Mouse (Mus musculus) stomach, postnatal 0 days (tissue): ENCODE results near the gene Hapln4. TPM values are rescaled to one million over a fixed set of nuclear protein-coding genes. Genes with fewer than 3 reads are reported as not detected.

Source experiments
- ATAC-seq: fragments of 200-750 bp; cut with Nextera tagmentation; 2 replicates; pipeline ENCODE4 v1.8.0; 2017; ENCODE audit not compliant: low FRiP score, low TSS enrichment
- DNase-seq: peaks from one replicate; pipeline ENCODE4 v3.0.0-alpha.2; 2016; ENCODE audit warnings: low spot score
- H3K27ac ChIP-seq: fragments of 300-500 bp; sonication (generic); replicated peaks from 2 replicates; pipeline ENCODE4 v1.5.1; 2014; ENCODE audit warnings: mild to moderate bottlenecking, control low read depth
- H3K27me3 ChIP-seq: fragments of 300-500 bp; sonication (generic); 2 replicates; pipeline ENCODE4 v1.6.1; 2014; ENCODE audit warnings: low read length; ENCODE audit not compliant: control insufficient read depth, insufficient read depth
- H3K36me3 ChIP-seq: fragments of 300-500 bp; sonication (generic); 2 replicates; pipeline ENCODE4 v1.6.1; 2014; ENCODE audit warnings: low read length, mixed read lengths; ENCODE audit not compliant: control insufficient read depth, insufficient read depth
- H3K4me1 ChIP-seq: fragments of 300-500 bp; sonication (generic); replicated peaks from 2 replicates; pipeline ENCODE4 v1.6.1; 2014; ENCODE audit warnings: antibody characterized with exemption; ENCODE audit not compliant: control insufficient read depth, insufficient read depth
- H3K4me2 ChIP-seq: fragments of 300-500 bp; sonication (generic); replicated peaks from 2 replicates; pipeline ENCODE4 v1.6.1; 2014; ENCODE audit warnings: low read depth, mild to moderate bottlenecking, control low read depth, moderate library complexity
- H3K4me3 ChIP-seq: fragments of 300-500 bp; sonication (generic); 2 replicates; pipeline ENCODE4 v1.5.1; 2014; ENCODE audit warnings: low read depth, low read length, control low read depth
- H3K9ac ChIP-seq: fragments of 300-500 bp; sonication (generic); 2 replicates; pipeline ENCODE4 v1.6.1; 2014; ENCODE audit warnings: mild to moderate bottlenecking, low read length, control low read depth, mixed read lengths
- H3K9me3 ChIP-seq: fragments of 300-500 bp; sonication (generic); 2 replicates; pipeline ENCODE4 v1.6.1; 2016; ENCODE audit warnings: low read length; ENCODE audit not compliant: control insufficient read depth
- CTCF ChIP-seq: IDR thresholded peaks from 2 replicates; pipeline ENCODE4 v1.5.1; 2016; ENCODE audit warnings: antibody characterized with exemption, low read depth, mild to moderate bottlenecking, moderate library complexity
- EP300 ChIP-seq: optimal IDR thresholded peaks from 2 replicates; pipeline ENCODE3; 2016; ENCODE audit warnings: antibody characterized with exemption
- WGBS: fragments of 180-500 bp; shearing (Covaris S2); extraction: QIAGEN DNeasy Blood & Tissue Kit; methylation state at CpG from one replicate; pipeline ENCODE4 v1.1.7; 2014; 5-methylcytosine and 5-hydroxymethylcytosine counted together
- polyA plus RNA-seq: library from polyadenylated mRNA; unstranded; fragments of >200 nt; fragmentation: Nextera tagmentation; extraction: Ambion mirVana; gene quantifications from 2 replicates; pipeline ENCODE4 v1.2.1, GENCODE M21; 2015

Hapln4 gene
- polyA plus RNA-seq = 0.02 and 0.10 TPM in 2 replicates

GRCm38 (mm10) chr8:70083285-70083684 lies at the start of gene Hapln4:
TSS of gene Hapln4 (plus strand) at chr8:70083457.
- peak within 1 kb of the TSS; percentile 37 for H3K4me3 ChIP-seq
- H3K27me3 ChIP-seq = peaks cover 25% of the 10 kb centered on the region
- H3K9ac ChIP-seq = no peak within 1 kb of the TSS
- no peak within 1 kb of the TSS for H3K27ac ChIP-seq
- 1% methylated on average over 26 of the region's 26 CpGs for WGBS
- no peaks in the 10 kb centered on the region for H3K4me1 ChIP-seq
- DNase-seq = peak; percentile 70
- ATAC-seq = no peak
- peak within 1 kb of the TSS; percentile 53 for H3K4me2 ChIP-seq
- TF ChIP-seq CTCF (no peak), EP300 (no peak)
- no peaks in the 10 kb centered on the region for H3K36me3 ChIP-seq
- no peaks in the 10 kb centered on the region for H3K9me3 ChIP-seq

DNA sequence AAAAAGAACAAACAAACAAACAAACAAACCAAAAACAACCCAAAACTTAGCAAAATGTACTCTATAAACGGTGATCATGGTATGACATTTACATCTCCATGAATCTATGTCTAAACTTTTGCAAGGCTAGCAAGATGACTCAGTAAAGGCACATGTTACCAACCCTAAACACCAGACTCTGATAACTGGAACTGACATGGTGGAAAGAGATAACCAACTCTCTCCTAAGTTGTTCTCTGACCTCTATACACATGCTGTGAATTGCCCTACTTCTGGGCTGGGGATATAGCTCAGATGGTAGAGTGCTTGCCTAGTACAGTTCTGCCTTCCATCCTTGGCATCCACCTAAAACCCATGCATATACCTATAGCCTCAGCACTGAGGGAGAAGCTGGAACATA lies 45.3 kb upstream of the Hapln4 start:
- H3K9ac ChIP-seq = no peak overlapping the region
- H3K4me2 ChIP-seq = no peak overlapping the region
- no peak for DNase-seq
- H3K4me1 ChIP-seq = peaks cover 5% of the 10 kb centered on the region; the same call in 1 of the 2 replicates
- H3K9me3 ChIP-seq = no peaks in the 10 kb centered on the region
- H3K36me3 ChIP-seq = no peaks in the 10 kb centered on the region
- ATAC-seq = no peak
- no peak overlapping the region for H3K27ac ChIP-seq
- no peak for TF ChIP-seq EP300
- no peak for TF ChIP-seq CTCF
- 91% methylated on average over 1 of the region's 1 CpGs for WGBS
- no peak overlapping the region for H3K4me3 ChIP-seq
- H3K27me3 ChIP-seq = no peaks in the 10 kb centered on the region

GRCm38 (mm10) chr8:70041885-70042546 lies 41.2 kb upstream of the Hapln4 start:
- no peaks in the 10 kb centered on the region for H3K27me3 ChIP-seq
- peak overlapping the region; percentile 99 for H3K4me2 ChIP-seq
- DNase-seq (peak; percentile 71), ATAC-seq (peak; percentile 53)
- peaks cover 5% of the 10 kb centered on the region; the same call in 1 of the 2 replicates for H3K4me1 ChIP-seq
- H3K9me3 ChIP-seq = no peaks in the 10 kb centered on the region
- H3K9ac ChIP-seq = peak overlapping the region; percentile 99
- no peaks in the 10 kb centered on the region for H3K36me3 ChIP-seq
- TF ChIP-seq CTCF (no peak), EP300 (no peak)
- under 1% methylated on average over 47 of the region's 47 CpGs for WGBS
- peak overlapping the region; percentile 100 for H3K4me3 ChIP-seq
- H3K27ac ChIP-seq = peak overlapping the region; percentile 86

GRCm38 (mm10) chr8:70042583-70043455 lies 40.4 kb upstream of the Hapln4 start, which contains the start of the genes Mau2 and Sugp1:
TSS of gene Mau2 (minus strand) at chr8:70042734.
TSS of gene Sugp1 (plus strand) at chr8:70042813.
- H3K4me2 ChIP-seq = peak within 1 kb of the TSS; percentile 99
- peak; percentile 95 for ATAC-seq
- TF ChIP-seq CTCF (no peak), EP300 (peak; percentile 97)
- peak within 1 kb of the TSS; percentile 99 for H3K9ac ChIP-seq
- peak; percentile 96 for DNase-seq
- under 1% methylated on average over 65 of the region's 65 CpGs for WGBS
- H3K4me3 ChIP-seq = peak within 1 kb of the TSS; percentile 100
- H3K4me1 ChIP-seq = peaks cover 5% of the 10 kb centered on the region; the same call in 1 of the 2 replicates
- H3K9me3 ChIP-seq = no peaks in the 10 kb centered on the region
- H3K36me3 ChIP-seq = no peaks in the 10 kb centered on the region
- peak within 1 kb of the TSS; percentile 86 for H3K27ac ChIP-seq
- H3K27me3 ChIP-seq = no peaks in the 10 kb centered on the region

GRCm38 (mm10) chr8:70043996-70044395 lies 39.3 kb upstream of the Hapln4 start:
- WGBS = 90% methylated on average over 5 of the region's 5 CpGs
- H3K4me2 ChIP-seq = peak overlapping the region; percentile 99
- no peak overlapping the region for H3K27ac ChIP-seq
- no peaks in the 10 kb centered on the region for H3K36me3 ChIP-seq
- 0 out of 2 replicates have a peak overlapping the region, but pooled peaks have one; percentile 100 for H3K4me3 ChIP-seq
- no peaks in the 10 kb centered on the region for H3K27me3 ChIP-seq
- H3K9ac ChIP-seq = peak overlapping the region; percentile 99
- DNase-seq (no peak), ATAC-seq (no peak)
- peaks cover 5% of the 10 kb centered on the region; the same call in 1 of the 2 replicates for H3K4me1 ChIP-seq
- no peaks in the 10 kb centered on the region for H3K9me3 ChIP-seq
- TF ChIP-seq EP300 (no peak), CTCF (no peak)
